Mouse (Mus musculus) C2C12 (cell line): Measurements from ENCODE around the gene Dync1li2. TPM values are rescaled to one million over a fixed set of nuclear protein-coding genes. Genes with fewer than 3 reads are reported as not detected.
A peak's percentile ranks its signal among the peaks of the same experiment; 100 is the strongest.

ENCODE experiments used
- H3K27me3 ChIP-seq: one replicate; pipeline ENCODE4 v1.6.1; 2011; ENCODE audit not compliant: control insufficient read depth, insufficient read depth, insufficient read length
- H3K36me3 ChIP-seq: one replicate; pipeline ENCODE4 v1.6.1; 2011; ENCODE audit not compliant: control insufficient read depth, insufficient read depth
- H3K4me3 ChIP-seq: one replicate; pipeline ENCODE4 v1.5.1; 2011; ENCODE audit warnings: mild to moderate bottlenecking, control low read depth; ENCODE audit not compliant: poor library complexity, insufficient read depth, severe bottlenecking
- H3K79me2 ChIP-seq: one replicate; pipeline ENCODE4 v1.6.1; 2011; ENCODE audit not compliant: control insufficient read depth, insufficient read depth
- H3K79me3 ChIP-seq: one replicate; pipeline ENCODE4 v1.6.1; 2011; ENCODE audit warnings: low read depth, control low read depth
- H3ac ChIP-seq: one replicate; pipeline ENCODE3; 2011; ENCODE audit warnings: low read depth; ENCODE audit not compliant: control insufficient read depth, insufficient read length
- CEBPB ChIP-seq: IDR thresholded peaks from one replicate; pipeline ENCODE4 v1.6.1; 2011; ENCODE audit warnings: low read depth, mild to moderate bottlenecking, control low read depth, moderate library complexity
- CTCF ChIP-seq: IDR thresholded peaks from one replicate; pipeline ENCODE4 v1.5.1; 2011; ENCODE audit not compliant: control insufficient read depth, insufficient read depth, insufficient read length
- FOSL1 ChIP-seq: IDR thresholded peaks from one replicate; pipeline ENCODE4 v1.8.0; 2011; ENCODE audit warnings: mild to moderate bottlenecking, low read length; ENCODE audit not compliant: poor library complexity, insufficient read depth, severe bottlenecking
- MAX ChIP-seq: IDR thresholded peaks from one replicate; pipeline ENCODE4 v1.6.1; 2011; ENCODE audit warnings: mild to moderate bottlenecking, control low read depth
- MYOD1 ChIP-seq: IDR thresholded peaks from one replicate; pipeline ENCODE4 v1.6.1; 2011; ENCODE audit warnings: low read depth; ENCODE audit not compliant: control insufficient read depth, insufficient read length
- MYOG ChIP-seq: IDR thresholded peaks from one replicate; pipeline ENCODE4 v1.6.1; 2011; ENCODE audit not compliant: control insufficient read depth, insufficient read length; ENCODE audit errors: extremely low read depth
- USF1 ChIP-seq: IDR thresholded peaks from one replicate; pipeline ENCODE4 v1.6.1; 2011; ENCODE audit warnings: low read depth, mild to moderate bottlenecking, control low read depth, moderate library complexity
- polyA plus RNA-seq: library from polyadenylated mRNA; unstranded; fragments of >200 nt; fragmentation: generic; extraction: Trizol; gene quantifications from one replicate; pipeline ENCODE4 v1.2.1, GENCODE M21; 2012; ENCODE audit warnings: missing spikeins

Dync1li2 gene
- polyA plus RNA-seq, 1 experiment, result 26.8 TPM

DNA sequence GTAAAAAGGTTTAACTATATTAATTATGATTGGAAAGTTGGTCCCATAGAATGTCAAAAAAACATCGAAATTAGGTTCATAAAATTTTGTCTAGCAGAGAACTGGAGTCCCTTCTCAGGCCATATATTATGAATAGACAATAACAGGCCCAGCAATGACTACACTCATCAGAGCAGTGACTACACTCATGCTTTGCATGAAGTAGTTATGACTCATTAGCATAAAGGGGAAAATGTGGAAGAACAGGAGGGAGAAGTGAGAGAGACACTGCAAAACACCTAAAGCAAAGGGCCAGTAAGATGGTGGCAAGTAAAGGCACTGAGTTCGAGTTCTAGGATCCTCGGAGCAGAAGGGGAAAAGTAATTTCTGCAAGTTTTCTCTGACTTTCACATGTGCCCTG lies 3.2 kb upstream of the Dync1li2 start:
- no peak overlapping the region for H3ac ChIP-seq
- H3K79me2 ChIP-seq, result peaks cover 18% of the 10 kb centered on the region
- no peak overlapping the region for H3K4me3 ChIP-seq
- H3K79me3 ChIP-seq, result peaks cover 13% of the 10 kb centered on the region
- TF ChIP-seq USF1 (no peak), MAX (no peak)
- no peaks in the 10 kb centered on the region for H3K27me3 ChIP-seq
- no peaks in the 10 kb centered on the region for H3K36me3 ChIP-seq

DNA sequence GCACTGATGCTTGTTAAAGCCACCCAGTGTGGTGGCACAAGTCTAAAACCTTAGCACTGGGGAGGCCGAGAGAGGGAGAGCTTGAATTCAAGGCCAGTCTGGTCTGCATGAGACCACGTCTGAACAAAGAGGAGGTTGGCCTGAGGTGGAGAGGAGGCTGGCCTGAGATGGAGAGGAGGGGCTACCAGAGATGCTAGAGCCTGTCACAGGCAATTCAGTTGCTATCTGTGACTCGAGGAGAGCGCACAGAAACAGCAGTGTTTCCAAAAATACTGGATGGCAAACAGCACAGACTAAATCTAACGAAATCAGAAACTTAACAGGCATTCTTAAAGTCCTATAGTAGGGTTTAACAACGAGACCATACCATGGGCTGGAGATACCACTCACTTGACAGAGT lies 2.4 kb upstream of the Dync1li2 start:
- TF ChIP-seq MYOD1 (no peak), FOSL1 (no peak)
- Histone ChIP-seq H3ac (no peak overlapping the region), H3K79me2 (peaks cover 25% of the 10 kb centered on the region), H3K27me3 (no peaks in the 10 kb centered on the region), H3K36me3 (peaks cover 7% of the 10 kb centered on the region), H3K4me3 (no peak overlapping the region), H3K79me3 (peaks cover 21% of the 10 kb centered on the region)

DNA sequence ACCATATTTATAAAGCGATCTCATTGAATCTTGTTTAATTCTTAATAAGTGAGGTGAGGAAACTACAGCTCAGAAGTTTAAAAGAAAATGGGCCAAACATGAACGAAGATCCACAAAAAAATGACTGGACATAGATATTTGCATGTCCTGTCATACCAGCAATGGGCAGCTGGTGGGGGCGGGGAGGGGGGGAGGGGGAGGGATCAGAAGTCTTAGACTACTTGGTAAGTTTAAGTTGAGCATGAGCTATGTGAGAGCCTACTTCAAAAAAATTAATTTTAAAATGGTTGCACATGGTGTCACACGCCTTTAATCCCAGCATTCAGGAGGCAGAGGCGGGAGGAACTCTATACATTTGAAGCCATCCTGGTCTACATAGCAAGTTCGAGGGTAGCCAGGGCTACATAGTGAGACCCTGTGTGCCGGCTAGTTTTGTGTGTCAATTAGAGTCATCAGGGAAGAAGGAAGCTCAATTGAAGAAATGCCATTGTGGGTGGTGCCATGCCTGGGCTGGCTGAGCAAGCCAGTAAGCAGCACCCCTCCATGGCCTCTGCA lies 355 bp upstream of the Dync1li2 start:
- peaks cover 29% of the 10 kb centered on the region for H3K79me3 ChIP-seq
- TF ChIP-seq CEBPB (no peak), FOSL1 (no peak), MYOD1 (no peak), MYOG (no peak), CTCF (no peak), USF1 (no peak), MAX (no peak)
- peaks cover 46% of the 10 kb centered on the region for H3K79me2 ChIP-seq
- no peaks in the 10 kb centered on the region for H3K27me3 ChIP-seq
- H3K4me3 ChIP-seq, result peak overlapping the region; percentile 79
- H3ac ChIP-seq, result no peak overlapping the region
- peaks cover 27% of the 10 kb centered on the region for H3K36me3 ChIP-seq

GRCm38 (mm10) chr8:104441613-104442012 lies 1.2 kb downstream of the Dync1li2 start:
- no peak for TF ChIP-seq CEBPB
- H3ac ChIP-seq, result peak overlapping the region; percentile 93
- H3K79me3 ChIP-seq, result peaks cover 31% of the 10 kb centered on the region
- H3K79me2 ChIP-seq, result peaks cover 54% of the 10 kb centered on the region
- no peaks in the 10 kb centered on the region for H3K27me3 ChIP-seq
- H3K4me3 ChIP-seq, result peak overlapping the region; percentile 79
- H3K36me3 ChIP-seq, result peaks cover 43% of the 10 kb centered on the region

DNA sequence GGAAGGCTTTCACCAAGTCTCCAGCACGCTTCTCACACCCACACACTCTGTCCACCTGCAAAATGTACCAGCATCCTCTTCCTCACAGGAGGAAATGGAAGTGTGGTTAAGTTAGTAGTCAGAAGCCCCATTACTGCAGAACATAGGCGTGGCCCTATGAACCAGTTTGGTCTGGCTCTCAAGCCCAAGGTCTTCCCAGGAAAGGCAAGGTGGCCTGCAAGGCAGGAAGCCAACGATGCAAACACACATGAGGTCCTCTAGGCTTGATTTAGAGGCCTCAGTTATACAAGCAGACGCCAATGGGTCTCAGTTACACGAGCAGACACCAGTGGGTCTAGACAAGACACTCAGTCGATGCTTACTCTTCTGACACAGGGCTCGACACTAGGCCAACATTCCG lies 3.4 kb downstream of the Dync1li2 start:
- TF ChIP-seq FOSL1 (no peak), MYOG (no peak), CEBPB (no peak), CTCF (no peak), USF1 (no peak), MAX (no peak), MYOD1 (no peak)
- peaks cover 61% of the 10 kb centered on the region for H3K36me3 ChIP-seq

GRCm38 (mm10) chr8:104437494-104438135 lies 5.2 kb downstream of the Dync1li2 start:
- Histone ChIP-seq H3K79me2 (peaks cover 87% of the 10 kb centered on the region), H3K79me3 (peaks cover 59% of the 10 kb centered on the region), H3ac (no peak overlapping the region), H3K27me3 (no peaks in the 10 kb centered on the region), H3K36me3 (peaks cover 79% of the 10 kb centered on the region), H3K4me3 (no peak overlapping the region)
- TF ChIP-seq USF1 (no peak), MYOD1 (no peak), MYOG (no peak), CTCF (no peak), CEBPB (no peak), FOSL1 (no peak), MAX (no peak)

More for the DNA sequence above, 3.4 kb downstream of the Dync1li2 start:
- Histone ChIP-seq H3ac (no peak overlapping the region), H3K27me3 (no peaks in the 10 kb centered on the region), H3K4me3 (no peak overlapping the region), H3K79me3 (peaks cover 44% of the 10 kb centered on the region), H3K79me2 (peaks cover 70% of the 10 kb centered on the region)
